Mouse (Mus musculus) olfactory bulb, adult 2 months (tissue): ENCODE measurements around the gene Fam43b.
A peak's percentile ranks its signal among the peaks of the same experiment; 100 is the strongest.

ENCODE experiments used
- CTCF ChIP-seq: fragments of 200-500 bp; IDR thresholded peaks from 2 replicates; pipeline ENCODE4 v1.5.1; 2012; ENCODE audit warnings: low read depth, mild to moderate bottlenecking, low read length, moderate library complexity; ENCODE audit not compliant: insufficient read depth
- POLR2A ChIP-seq: fragments of 200-500 bp; IDR thresholded peaks from 2 replicates; pipeline ENCODE4 v1.6.1; 2012; ENCODE audit warnings: mild to moderate bottlenecking, low read depth, low read length, moderate library complexity; ENCODE audit not compliant: insufficient read depth

DNA sequence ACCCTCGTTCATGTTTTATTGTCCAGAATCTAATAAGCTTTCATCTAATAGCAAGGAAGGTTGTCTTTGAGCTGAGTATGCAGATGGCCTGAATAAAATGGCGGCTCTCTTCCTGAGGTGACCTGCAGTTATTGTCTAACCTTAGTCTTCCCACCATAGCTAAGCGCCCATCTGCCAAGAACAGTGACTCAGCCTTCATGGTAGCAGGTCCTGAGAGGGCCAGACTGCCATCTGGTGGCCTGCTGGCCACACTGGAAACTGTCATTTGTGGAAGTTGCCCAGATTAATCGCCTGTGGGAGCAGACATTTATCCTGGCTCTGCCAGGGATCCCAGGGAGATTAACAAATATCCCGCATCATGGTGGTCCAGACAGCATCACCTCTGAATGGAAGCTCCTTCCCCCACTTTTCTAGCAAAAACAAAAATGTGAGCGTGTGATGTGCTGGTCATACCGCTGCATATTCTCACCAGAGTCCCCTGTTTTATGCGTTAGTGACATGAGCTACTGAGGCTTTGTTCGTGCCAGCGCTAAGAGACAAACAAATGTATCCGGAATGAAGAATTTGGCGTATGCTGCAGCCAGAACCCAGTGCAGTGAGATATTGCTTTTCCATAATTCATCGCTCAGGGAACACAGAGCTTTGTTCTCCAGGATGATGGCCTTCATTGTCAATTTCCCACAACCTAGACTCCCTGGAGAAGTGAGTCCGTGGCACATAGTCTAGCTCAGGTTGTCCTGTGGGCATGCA, 17.1 kb downstream of the Fam43b start:
- TF ChIP-seq CTCF, result peak; percentile 42; the same call in 1 of the 2 replicates
- no peak for TF ChIP-seq POLR2A
